Mouse (Mus musculus): Measurements from ENCODE around the gene Cobll1.
A peak's percentile ranks its signal among the peaks of the same experiment; 100 is the strongest.

Gene Cobll1

GRCm38 (mm10) chr2:65195233-65196010, 43.8 kb downstream of the Cobll1 start:
- no peak for DNase-seq (ENCODE audit: low spot score)

GRCm38 (mm10) chr2:65193091-65193795, 46.0 kb downstream of the Cobll1 start:
- no peak for DNase-seq (ENCODE audit: low spot score)

GRCm38 (mm10) chr2:65191398-65191797, 47.8 kb downstream of the Cobll1 start:
- DNase-seq (ENCODE audit: low spot score), result no peak

DNA sequence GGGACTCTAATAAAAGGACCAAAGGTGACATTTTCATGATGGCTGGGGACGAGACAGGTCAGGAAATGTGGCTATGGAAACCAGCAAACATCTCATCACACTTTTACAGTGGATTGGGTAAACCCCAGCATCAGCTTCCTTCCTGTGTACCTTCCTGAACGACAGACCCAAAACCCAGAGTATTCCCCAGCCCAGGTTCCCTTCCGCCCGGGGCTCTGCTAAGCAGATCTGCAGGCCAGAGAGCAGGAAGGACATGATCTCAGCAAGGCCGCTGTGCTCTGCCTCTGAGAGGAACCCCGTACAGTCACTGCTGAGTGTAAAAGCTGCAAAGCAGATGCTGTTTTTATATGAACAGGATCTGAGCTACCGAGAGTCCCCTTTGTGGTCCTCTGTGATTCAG, 49.9 kb downstream of the Cobll1 start:
- DNase-seq (ENCODE audit: low spot score), result peak; percentile 21

GRCm38 (mm10) chr2:65188585-65188984, 50.6 kb downstream of the Cobll1 start:
- DNase-seq (ENCODE audit: low spot score), result no peak

DNA sequence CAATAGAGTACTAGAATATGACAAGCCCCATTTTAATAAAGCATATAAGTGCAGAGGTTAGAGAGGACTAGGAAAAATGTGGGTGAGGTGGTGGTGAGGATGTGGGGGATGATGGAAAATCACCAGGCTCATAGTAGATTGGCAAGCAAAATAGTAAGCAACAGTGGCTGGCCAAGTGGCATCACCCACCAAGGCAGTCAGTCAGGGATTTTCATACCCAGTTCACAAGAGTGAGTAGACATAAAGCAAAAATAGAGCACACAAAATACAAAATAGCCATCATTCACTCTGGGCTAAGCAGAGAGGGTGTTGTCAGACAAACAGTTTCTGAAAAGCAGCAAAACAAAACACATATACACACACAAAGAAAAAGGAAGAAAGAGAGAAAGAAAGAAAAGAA, 51.6 kb downstream of the Cobll1 start:
- DNase-seq (ENCODE audit: low spot score), result no peak

GRCm38 (mm10) chr2:65187164-65187563, 52.0 kb downstream of the Cobll1 start:
- DNase-seq (ENCODE audit: low spot score), result no peak

GRCm38 (mm10) chr2:65182747-65183146, 56.5 kb downstream of the Cobll1 start:
- DNase-seq (ENCODE audit: low spot score), result no peak

DNA sequence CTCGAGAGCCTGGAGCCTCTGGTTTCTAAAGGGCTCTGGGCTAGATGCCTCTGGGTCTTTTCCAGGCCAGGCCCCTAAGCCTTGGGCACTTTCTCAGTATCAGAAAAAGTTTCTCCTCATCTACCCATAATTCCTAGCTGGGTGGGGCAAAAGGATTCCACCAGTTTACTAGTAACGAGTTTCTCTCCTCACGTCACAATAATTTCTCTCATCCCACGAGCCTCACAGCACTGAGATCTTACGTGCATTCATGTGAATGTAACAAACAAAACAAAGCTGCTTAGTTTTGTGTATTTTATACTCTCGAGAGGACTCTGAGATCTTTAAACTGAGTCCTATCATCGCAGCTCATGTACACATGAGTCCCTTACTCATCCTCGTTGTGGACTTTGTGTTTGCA, 57.5 kb downstream of the Cobll1 start:
- DNase-seq (ENCODE audit: low spot score), result no peak

GRCm38 (mm10) chr2:65181066-65181716, 58.0 kb downstream of the Cobll1 start:
- DNase-seq (ENCODE audit: low spot score), result peak; percentile 70

GRCm38 (mm10) chr2:65175645-65176044, 63.6 kb downstream of the Cobll1 start:
- no peak for DNase-seq (ENCODE audit: low spot score)

GRCm38 (mm10) chr2:65172071-65172470, 67.1 kb downstream of the Cobll1 start:
- DNase-seq (ENCODE audit: low spot score), result no peak

GRCm38 (mm10) chr2:65171516-65171915, 67.7 kb downstream of the Cobll1 start:
- no peak for DNase-seq (ENCODE audit: low spot score)

- DNase-seq (ENCODE audit: low spot score), result no peak
Observed at GRCm38 (mm10) chr2:65170693-65171456, 68.3 kb downstream of the Cobll1 start.

DNA sequence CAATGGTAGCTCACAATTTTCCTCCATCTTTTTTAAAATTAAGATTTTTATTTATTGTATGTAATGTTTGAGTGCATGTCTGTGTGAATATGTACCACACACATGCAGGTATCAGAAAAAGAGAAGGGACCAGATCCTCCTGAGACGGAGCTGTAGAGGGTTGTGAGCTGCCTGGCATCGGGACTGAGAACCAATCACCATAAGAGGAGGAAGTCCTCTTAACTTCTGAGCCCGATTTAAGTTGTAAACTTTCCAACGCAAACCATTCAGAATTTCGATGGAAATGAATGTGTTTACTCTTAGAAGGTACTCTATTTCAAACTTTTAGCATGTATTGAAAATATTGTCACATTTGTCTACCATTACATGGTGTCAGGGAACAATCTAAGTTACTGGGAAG, 68.9 kb downstream of the Cobll1 start:
- no peak for DNase-seq (ENCODE audit: low spot score)

DNA sequence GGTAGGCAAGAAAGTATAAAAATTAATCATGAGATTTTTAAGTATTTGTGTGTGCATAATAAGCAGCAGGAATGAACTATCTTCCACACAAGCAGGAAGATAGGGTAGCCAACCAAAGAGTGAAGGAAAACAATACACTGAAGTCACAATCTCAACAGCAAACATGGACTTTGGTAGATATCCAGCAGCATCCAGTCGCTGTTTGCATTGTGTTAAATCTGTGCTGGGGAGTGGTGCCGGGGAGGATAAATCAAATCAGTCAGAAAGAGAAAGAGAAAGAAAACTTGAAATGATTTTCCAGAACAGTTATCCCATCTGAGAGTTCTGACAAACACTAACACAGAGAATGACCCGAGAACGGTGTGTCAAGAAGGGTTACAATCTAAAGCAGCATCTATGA, 75.2 kb downstream of the Cobll1 start:
- no peak for DNase-seq (ENCODE audit: low spot score)

DNA sequence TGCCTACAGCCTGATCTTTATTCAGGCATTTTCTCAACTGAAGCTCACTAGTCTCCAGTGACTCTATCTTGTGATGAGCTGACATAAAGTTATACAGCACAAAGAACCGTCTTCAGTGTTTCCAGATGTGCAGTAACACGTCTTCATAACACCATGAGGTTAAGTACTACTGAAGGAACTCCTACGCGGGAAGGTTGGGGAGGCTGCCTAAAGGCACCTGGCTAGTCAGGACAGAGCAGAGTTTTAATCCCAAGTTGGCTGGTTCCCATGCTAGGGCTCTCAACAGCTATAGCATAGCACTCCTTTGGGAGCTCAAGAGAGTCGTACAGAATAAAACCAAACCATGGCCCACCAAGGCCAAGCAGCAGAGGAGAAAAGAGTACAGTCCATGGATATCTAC, 76.6 kb downstream of the Cobll1 start:
- no peak for DNase-seq (ENCODE audit: low spot score)

GRCm38 (mm10) chr2:65161715-65162114, 77.5 kb downstream of the Cobll1 start:
- DNase-seq (ENCODE audit: low spot score), result no peak

DNA sequence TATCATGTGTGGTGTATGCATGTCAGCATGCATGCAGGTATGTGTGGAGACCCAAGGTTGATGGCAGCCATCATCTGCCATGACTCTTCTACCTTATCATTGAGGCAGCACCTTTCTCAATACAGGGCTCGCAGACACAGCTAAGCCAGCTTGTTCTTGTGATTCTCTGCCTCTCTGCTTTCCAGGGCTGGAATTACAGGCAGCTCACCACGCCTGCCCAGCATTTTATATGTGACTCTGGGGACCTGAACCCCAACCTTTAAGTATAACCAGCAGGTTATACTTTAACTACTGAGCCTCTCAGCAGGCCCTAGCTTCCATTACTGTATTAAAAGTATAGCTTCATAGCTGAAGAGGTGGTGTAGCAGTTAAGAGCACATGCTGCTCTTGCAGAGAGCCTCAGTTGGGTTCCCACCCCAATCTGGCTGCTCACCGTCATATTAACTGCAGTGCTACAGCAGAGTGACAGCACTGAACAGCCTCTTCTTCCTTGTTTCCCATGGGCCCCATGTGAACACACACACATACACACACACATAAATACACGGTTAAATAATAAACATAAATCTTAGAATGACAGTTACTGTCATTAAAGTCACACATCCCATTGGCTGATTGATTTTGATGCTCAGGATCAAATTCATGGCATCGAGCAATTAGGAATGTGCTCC, 81.1 kb downstream of the Cobll1 start:
- DNase-seq (ENCODE audit: low spot score), result no peak

DNA sequence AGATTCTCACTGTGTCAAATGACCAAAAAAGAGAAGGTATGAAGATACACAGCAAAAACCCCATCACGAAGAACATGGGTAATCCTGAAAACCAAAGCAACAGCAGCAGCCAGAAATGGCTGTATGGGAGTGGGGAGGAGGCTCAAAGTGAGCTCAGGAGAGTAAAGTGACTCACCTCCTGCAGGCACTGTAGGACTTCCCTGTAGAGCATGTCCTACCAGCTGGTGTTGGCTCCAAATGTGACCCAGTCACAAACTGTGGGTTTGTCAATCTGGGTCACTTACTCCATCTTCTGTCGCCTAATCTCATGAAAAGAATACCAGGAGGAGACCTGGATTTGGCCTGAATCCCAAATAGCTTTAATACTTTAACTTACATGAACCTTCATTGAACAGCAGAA, 81.9 kb downstream of the Cobll1 start:
- no peak for DNase-seq (ENCODE audit: low spot score)

DNA sequence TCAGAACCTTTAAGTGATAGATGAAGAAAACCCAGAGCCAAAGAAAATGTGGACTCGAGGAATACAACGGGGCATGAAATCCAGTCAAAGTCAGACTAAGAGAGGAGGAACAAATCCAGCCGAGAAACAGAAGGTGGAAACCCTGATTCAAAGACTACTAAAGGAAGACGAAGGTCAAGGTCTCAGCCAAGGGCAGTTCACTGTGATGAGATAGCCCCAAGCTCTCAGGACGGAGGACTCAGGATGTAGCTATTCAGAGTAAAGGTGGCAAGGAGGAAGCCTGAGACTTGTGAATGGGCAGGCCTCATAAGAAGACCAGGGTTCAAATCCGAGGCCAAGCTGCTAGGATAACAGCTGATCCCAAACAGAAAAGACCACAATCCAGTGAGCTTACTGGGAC, 90.3 kb downstream of the Cobll1 start:
- no peak for DNase-seq (ENCODE audit: low spot score)

DNA sequence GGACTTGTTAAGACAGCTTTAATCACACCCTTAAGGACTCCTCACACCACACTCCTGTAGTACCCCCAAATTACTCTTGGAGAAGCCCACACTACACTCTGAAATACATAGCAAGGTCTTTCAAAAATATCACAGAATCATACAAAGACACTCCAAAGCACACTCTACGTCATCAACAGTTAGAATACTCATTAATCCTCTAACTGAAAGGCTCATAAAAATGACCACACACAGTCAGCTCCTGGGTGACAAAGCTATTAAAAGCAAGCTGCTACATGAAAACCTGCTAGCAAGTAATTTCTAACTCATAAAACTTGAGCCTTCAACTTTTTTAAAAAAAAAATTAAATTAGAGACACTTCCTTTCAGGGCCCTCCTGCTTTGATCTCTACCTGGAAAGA, 91.8 kb downstream of the Cobll1 start:
- no peak for DNase-seq (ENCODE audit: low spot score)

Measured in embryo, embryonic 10 days (tissue).